Mouse (Mus musculus) bone marrow macrophage, adult 2 months (primary cell): ENCODE measurements around the gene Casp12.

Experiments
- CTCF ChIP-seq: IDR thresholded peaks from 2 replicates; pipeline ENCODE4 v1.5.1; 2012; ENCODE audit warnings: low read depth, mild to moderate bottlenecking, low read length, moderate library complexity
- POLR2A ChIP-seq: IDR thresholded peaks from 2 replicates; pipeline ENCODE4 v1.6.1; 2012; ENCODE audit warnings: mild to moderate bottlenecking, low read depth, low read length, borderline replicate concordance

- no peak for TF ChIP-seq POLR2A
- no peak for TF ChIP-seq CTCF
These were observed 46.2 kb upstream of the Casp12 start for GRCm38 (mm10) chr9:5299132-5299381.
